Mouse (Mus musculus) urinary bladder, adult 2 months (tissue): Measurements from ENCODE around the gene Mien1. TPM values are rescaled to one million over a fixed set of nuclear protein-coding genes. Genes with fewer than 3 reads are reported as not detected.

Source experiments
- DNase-seq: peaks from one replicate; pipeline ENCODE4 v3.0.0; 2022; ENCODE audit warnings: low spot score
- polyA plus RNA-seq: library from polyadenylated mRNA; depleted of rRNA; stranded (reverse); fragments of >200 nt; gene quantifications from 2 replicates; pipeline ENCODE4 v1.2.3, GENCODE M21; 2012

Mien1 gene
- polyA plus RNA-seq, 1 experiment = 127 TPM

- DNase-seq = no peak
These were observed 10.4 kb downstream of the Mien1 start for GRCm38 (mm10) chr11:98428436-98428835.

GRCm38 (mm10) chr11:98426592-98426991, 12.2 kb downstream of the Mien1 start:
- DNase-seq = no peak

- DNase-seq = no peak
These were observed 19.7 kb downstream of the Mien1 start for GRCm38 (mm10) chr11:98418939-98419547.

- DNase-seq = no peak
These were observed 20.5 kb downstream of the Mien1 start for GRCm38 (mm10) chr11:98418273-98418672.

- no peak for DNase-seq
These were observed 21.7 kb downstream of the Mien1 start for GRCm38 (mm10) chr11:98417074-98417473.

- no peak for DNase-seq
These were observed 24.6 kb downstream of the Mien1 start for GRCm38 (mm10) chr11:98414162-98414561.

GRCm38 (mm10) chr11:98413731-98414130, 25.1 kb downstream of the Mien1 start:
- DNase-seq = no peak

GRCm38 (mm10) chr11:98412797-98413301, 25.9 kb downstream of the Mien1 start:
- no peak for DNase-seq

- peak; percentile 67 for DNase-seq
These were observed 26.5 kb downstream of the Mien1 start, which contains the start of gene Erbb2 for GRCm38 (mm10) chr11:98412273-98412796. Gene Erbb2 (plus strand): TSS chr11:98412470.

GRCm38 (mm10) chr11:98409341-98409822, 29.4 kb downstream of the Mien1 start:
- no peak for DNase-seq

- no peak for DNase-seq
These were observed 29.9 kb downstream of the Mien1 start for GRCm38 (mm10) chr11:98408872-98409271.

GRCm38 (mm10) chr11:98406621-98407020, 32.2 kb downstream of the Mien1 start:
- no peak for DNase-seq

- no peak for DNase-seq
These were observed 38.0 kb downstream of the Mien1 start for GRCm38 (mm10) chr11:98400816-98401215.

- peak; percentile 79 for DNase-seq
These were observed 38.5 kb downstream of the Mien1 start, which contains the start of gene Pgap3 for GRCm38 (mm10) chr11:98400161-98400726. Gene Pgap3 (minus strand): TSS chr11:98400490.

- no peak for DNase-seq
These were observed 40.8 kb downstream of the Mien1 start for GRCm38 (mm10) chr11:98397946-98398345.

- no peak for DNase-seq
These were observed 43.8 kb downstream of the Mien1 start for GRCm38 (mm10) chr11:98395041-98395440.

- DNase-seq = no peak
These were observed 44.5 kb downstream of the Mien1 start for GRCm38 (mm10) chr11:98394301-98394700.

- DNase-seq = no peak
These were observed 45.5 kb downstream of the Mien1 start for GRCm38 (mm10) chr11:98393317-98393716.

GRCm38 (mm10) chr11:98392645-98393044, 46.1 kb downstream of the Mien1 start:
- no peak for DNase-seq

GRCm38 (mm10) chr11:98392034-98392433, 46.8 kb downstream of the Mien1 start:
- DNase-seq = no peak

GRCm38 (mm10) chr11:98390141-98390540, 48.6 kb downstream of the Mien1 start:
- no peak for DNase-seq

- DNase-seq = no peak
These were observed 49.5 kb downstream of the Mien1 start for GRCm38 (mm10) chr11:98389221-98389780.

- no peak for DNase-seq
These were observed 50.5 kb downstream of the Mien1 start for GRCm38 (mm10) chr11:98388282-98388681.
